Comparison of ENCODE assay signal across 22 mouse cellular contexts in the genomic region with DNA sequence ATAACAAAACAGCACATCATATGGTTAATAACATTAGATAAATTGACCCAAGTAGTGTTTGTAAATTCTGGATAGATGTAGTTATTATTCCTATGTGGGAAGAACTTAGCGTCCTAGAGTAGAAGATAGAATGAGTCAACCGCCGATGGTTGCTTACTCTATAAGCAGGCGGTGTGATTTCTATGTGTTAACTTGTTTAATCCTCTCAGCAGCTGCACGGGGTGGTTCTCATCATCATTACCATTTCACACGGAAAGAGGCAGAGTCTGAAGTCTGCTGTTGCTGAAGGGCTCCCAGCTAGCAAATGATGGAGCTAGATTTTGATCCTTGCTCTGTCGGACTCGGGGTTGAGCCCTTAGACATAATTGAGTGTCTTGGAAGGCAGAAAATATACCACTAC.
DNase-seq lines count a peak whose midpoint lies in the region; TF ChIP-seq lines count a peak whose summit lies in the region.
"Had no signal": no experiment of that assay in that cellular context is flagged by ENCODE, and none has a peak within 500 bp of the region (broad histone marks: within the 10 kb centered on the region; RNA-seq: fewer than 3 reads in every experiment).

No protein-coding gene starts in this region.

- intact Hi-C loops in left cerebral cortex, adult 2 months (cut with DNase I): no loop called here

- DNase-seq in frontal cortex, adult 2 months (ENCODE audit: extremely low spot score in 1 of 2, low spot score in 1 of 2): peak; percentile 39 to 67
- no peak for DNase-seq in frontal cortex, postnatal 10 days (ENCODE audit: low spot score in 2 of 2)
- peak; percentile 7 to 21 for DNase-seq in left cerebral cortex, adult 18-20 months (ENCODE audit: low spot score in 2 of 2)
- DNase-seq in left cerebral cortex, adult 2 months (ENCODE audit: extremely low spot score in 1 of 2, low spot score in 2 of 2): no peak
- DNase-seq in right cerebral cortex, adult 2 months (ENCODE audit: low spot score in 2 of 2): peak; percentile 33 to 49
- no peak for DNase-seq in right cerebral cortex, postnatal 25 days
- peak; percentile 50 for DNase-seq in telencephalon, adult 2 months (ENCODE audit: low read depth, low spot score)
- DNase-seq: adrenal gland, postnatal 10 days; adrenal gland, postnatal 36 days; B cell, adult 2 months; cerebellum, adult 11 months; cerebellum, adult 2 months; cerebellum, adult 9-11 months; cerebellum, postnatal 25 days; forebrain, postnatal 0 days; gastrocnemius, adult 2 months; gastrocnemius, postnatal 14 days; heart, adult 11 months had no signal

- no peak overlapping the region for H3K27ac ChIP-seq in left cerebral cortex, adult 2 months
- H3K27ac ChIP-seq: embryonic facial prominence, embryonic 12.5 days; embryonic facial prominence, embryonic 15.5 days; gastrocnemius, adult 2 months; hindbrain, embryonic 10.5 days; hindbrain, embryonic 13.5 days had no signal

- no peak overlapping the region for H3K4me3 ChIP-seq in left cerebral cortex, adult 2 months
- H3K4me3 ChIP-seq: embryonic facial prominence, embryonic 12.5 days; embryonic facial prominence, embryonic 15.5 days; gastrocnemius, adult 2 months; hindbrain, embryonic 10.5 days; hindbrain, embryonic 13.5 days had no signal

- no peak for TF ChIP-seq CTCF in left cerebral cortex, adult 2 months (IDR thresholded peaks at IDR 0.05)

Comparison
In these comparisons a context has a peak if more than half of its experiments do, and no peak if none do; other contexts are left out.
1. DNase-seq: peak in frontal cortex, adult 2 months (2 of 2), left cerebral cortex, adult 18-20 months (2 of 2), right cerebral cortex, adult 2 months (2 of 2) and telencephalon, adult 2 months (single experiment); none in frontal cortex, postnatal 10 days (0 of 2), left cerebral cortex, adult 2 months (0 of 2) and right cerebral cortex, postnatal 25 days (single experiment).